ENCODE assay signal across 10 mouse cellular contexts in genomic region chr9:35592903-35593302, GRCm38 (mm10). TPM values are rescaled to one million over a fixed set of nuclear protein-coding genes. Genes with fewer than 3 reads are reported as not detected.
DNase-seq lines count a peak whose midpoint lies in the region; ATAC-seq and TF ChIP-seq lines count a peak whose summit lies in the region.
"Had no signal": no experiment of that assay in that cellular context is flagged by ENCODE, and none has a peak within 500 bp of the region (broad histone marks: within the 10 kb centered on the region; RNA-seq: fewer than 3 reads in every experiment).

No protein-coding gene starts in this region.

- no peak for ATAC-seq in erythroblast, adult 5-6 weeks (replicated peaks; ENCODE audit: low FRiP score, poor library complexity, severe bottlenecking)

- H3K27me3 ChIP-seq in heart, embryonic 10.5 days (ENCODE audit: insufficient read depth, poor library complexity, severe bottlenecking) = no peaks in the 10 kb centered on the region
- H3K27me3 ChIP-seq: embryonic facial prominence, embryonic 15.5 days had no signal

- no peaks in the 10 kb centered on the region for H3K36me3 ChIP-seq in heart, embryonic 10.5 days
- H3K36me3 ChIP-seq: embryonic facial prominence, embryonic 15.5 days had no signal

- no peaks in the 10 kb centered on the region for H3K4me1 ChIP-seq in heart, embryonic 10.5 days
- H3K4me1 ChIP-seq: embryonic facial prominence, embryonic 15.5 days had no signal

- 10% methylated on average over 2 of the region's 2 CpGs for WGBS in heart, embryonic 10.5 days

- DNase-seq in left cerebral cortex, adult 2 months (ENCODE audit: extremely low spot score in 1 of 2, low spot score in 2 of 2) = peak; percentile 24 to 32
- no peak for DNase-seq in left cerebral cortex, postnatal 4 days
- peak; percentile 6 for DNase-seq in MEL-GATA-1-ER (ENCODE audit: extremely low read depth, low read depth)
- peak; percentile 45 for DNase-seq in embryo, embryonic 11 days
- peak; percentile 32 to 57 for DNase-seq in left cerebral cortex, postnatal 25 days (ENCODE audit: low spot score in 2 of 2)
- no peak for DNase-seq in cerebellum, postnatal 36 days
- DNase-seq in heart, embryonic 10.5 days (ENCODE audit: low spot score) = no peak

- TF ChIP-seq CTCF in left cerebral cortex, adult 2 months (IDR thresholded peaks at IDR 0.05) = peak; percentile 79

- H3K27ac ChIP-seq in left cerebral cortex, adult 2 months = no peak overlapping the region
- no peak overlapping the region for H3K27ac ChIP-seq in heart, embryonic 10.5 days
- H3K27ac ChIP-seq: embryonic facial prominence, embryonic 15.5 days had no signal

- intact Hi-C loops in left cerebral cortex, adult 2 months (cut with DNase I) = loop anchor here (1.0 to 10.0 kb wide), 3 partner anchors 114 to 1122 kb away; no protein-coding TSS in a partner anchor
- intact Hi-C loops in left cerebral cortex, postnatal 4 days (cut with DNase I) = loop anchor here (5.0 kb wide), 1 partner anchor 114 kb away; no protein-coding TSS in a partner anchor
- intact Hi-C loops in left cerebral cortex, postnatal 25 days (cut with DNase I) = loop anchor here (1.0 to 10.0 kb wide), 3 partner anchors 114 to 1122 kb away; no protein-coding TSS in a partner anchor

- no peak overlapping the region for H3K4me3 ChIP-seq in left cerebral cortex, adult 2 months
- no peak overlapping the region for H3K4me3 ChIP-seq in heart, embryonic 10.5 days
- H3K4me3 ChIP-seq: embryonic facial prominence, embryonic 15.5 days had no signal

- H3K9me3 ChIP-seq in heart, embryonic 10.5 days = no peaks in the 10 kb centered on the region
- H3K9me3 ChIP-seq: embryonic facial prominence, embryonic 15.5 days had no signal

RNA-seq across cellular contexts. Expression of gene Pate4, which starts 18.8 kb away (rescaled TPM):
- not detected for total RNA-seq in left cerebral cortex, adult 2 months (2021)
- total RNA-seq in left cerebral cortex, postnatal 4 days (2021) = not detected
- not detected for total RNA-seq in left cerebral cortex, postnatal 25 days (2021)
- polyA plus RNA-seq in heart, embryonic 10.5 days (2016; fragmentation: Nextera tagmentation; extraction: Ambion mirVana) = not detected in 2 replicates
- total RNA-seq in erythroblast, adult 5-6 weeks (2015; ENCODE audit: low replicate concordance) = not detected in 2 replicates
- not detected in 2 replicates for total RNA-seq in erythroblast, adult 5-6 weeks (2017; ENCODE audit: low replicate concordance)
- total RNA-seq: layer of hippocampus, postnatal 36 days had no signal

RNA-seq across cellular contexts. Expression of gene Hyls1, which starts 22.7 kb away (rescaled TPM):
- 1 to 10 TPM; 9.0 to 9.6 TPM for total RNA-seq in left cerebral cortex, adult 2 months (2021)
- 10 to 100 TPM; 11.6 to 11.9 TPM for total RNA-seq in left cerebral cortex, postnatal 4 days (2021)
- total RNA-seq in left cerebral cortex, postnatal 25 days (2021) = 1 to 10 TPM; 7.8 to 7.9 TPM
- 12.4 and 13.8 TPM in 2 replicates for polyA plus RNA-seq in heart, embryonic 10.5 days (2016; fragmentation: Nextera tagmentation; extraction: Ambion mirVana)
- 4.8 and 15.4 TPM in 2 replicates for total RNA-seq in erythroblast, adult 5-6 weeks (2015; ENCODE audit: low replicate concordance)
- 5.5 and 6.0 TPM in 2 replicates for total RNA-seq in erythroblast, adult 5-6 weeks (2017; ENCODE audit: low replicate concordance)

RNA-seq across cellular contexts. Expression of gene Pate2, which starts 22.8 kb away (rescaled TPM):
- under 1 TPM; 0.34 to 0.98 TPM for total RNA-seq in left cerebral cortex, adult 2 months (2021)
- 1 to 10 TPM; 1.4 to 2.3 TPM for total RNA-seq in left cerebral cortex, postnatal 4 days (2021)
- total RNA-seq in left cerebral cortex, postnatal 25 days (2021) = under 1 TPM; 0.55 to 0.87 TPM
- polyA plus RNA-seq in heart, embryonic 10.5 days (2016; fragmentation: Nextera tagmentation; extraction: Ambion mirVana) = 0.48 and 0.51 TPM in 2 replicates
- not detected in 2 replicates for total RNA-seq in erythroblast, adult 5-6 weeks (2015; ENCODE audit: low replicate concordance)
- not detected in 2 replicates for total RNA-seq in erythroblast, adult 5-6 weeks (2017; ENCODE audit: low replicate concordance)

RNA-seq across cellular contexts. Expression of gene Pus3, which starts 34.5 kb away (rescaled TPM):
- 10 to 100 TPM; 11.9 to 12.6 TPM for total RNA-seq in left cerebral cortex, adult 2 months (2021)
- 10 to 100 TPM; 14.4 to 14.5 TPM for total RNA-seq in left cerebral cortex, postnatal 4 days (2021)
- total RNA-seq in left cerebral cortex, postnatal 25 days (2021) = 10 to 100 TPM; 12.5 to 13.3 TPM
- 15.5 and 17.3 TPM in 2 replicates for polyA plus RNA-seq in heart, embryonic 10.5 days (2016; fragmentation: Nextera tagmentation; extraction: Ambion mirVana)
- 1.5 and 9.4 TPM in 2 replicates for total RNA-seq in erythroblast, adult 5-6 weeks (2015; ENCODE audit: low replicate concordance)
- total RNA-seq in erythroblast, adult 5-6 weeks (2017; ENCODE audit: low replicate concordance) = 3.4 and 6.0 TPM in 2 replicates

RNA-seq across cellular contexts. Expression of gene Ddx25, which starts 34.6 kb away (rescaled TPM):
- total RNA-seq in left cerebral cortex, adult 2 months (2021) = 10 to 100 TPM; 16.3 to 16.7 TPM
- 10 to 100 TPM; 17.7 to 19.0 TPM for total RNA-seq in left cerebral cortex, postnatal 4 days (2021)
- 10 to 100 TPM; 14.1 to 14.6 TPM for total RNA-seq in left cerebral cortex, postnatal 25 days (2021)
- polyA plus RNA-seq in heart, embryonic 10.5 days (2016; fragmentation: Nextera tagmentation; extraction: Ambion mirVana) = 2.8 and 3.6 TPM in 2 replicates
- 0.21 TPM in 1 of 2 replicates, not detected in the other for total RNA-seq in erythroblast, adult 5-6 weeks (2015; ENCODE audit: low replicate concordance)
- total RNA-seq in erythroblast, adult 5-6 weeks (2017; ENCODE audit: low replicate concordance) = not detected in 2 replicates

Comparison
In these comparisons a context has a peak if more than half of its experiments do, and no peak if none do; other contexts are left out.
1. DNase-seq: peak in left cerebral cortex, adult 2 months (2 of 2), MEL-GATA-1-ER (single experiment), embryo, embryonic 11 days (single experiment) and left cerebral cortex, postnatal 25 days (2 of 2); none in left cerebral cortex, postnatal 4 days (single experiment), cerebellum, postnatal 36 days (0 of 2) and heart, embryonic 10.5 days (single experiment).